Mouse (Mus musculus) limb, embryonic 14.5 days (tissue): Measurements from ENCODE around the gene Acvr2a. TPM values are rescaled to one million over a fixed set of nuclear protein-coding genes. Genes with fewer than 3 reads are reported as not detected.

Experiments used
- ATAC-seq: fragments of 200-750 bp; cut with Nextera tagmentation; 2 replicates; pipeline ENCODE4 v1.8.0; 2017; ENCODE audit warnings: low read depth, moderate number of reproducible peaks, moderate TSS enrichment; ENCODE audit not compliant: low FRiP score
- DNase-seq: peaks from one replicate; pipeline ENCODE4 v3.0.0-alpha.2; 2015; ENCODE audit warnings: low spot score
- H3K27ac ChIP-seq: fragments of 300-500 bp; sonication (generic); replicated peaks from 2 replicates; pipeline ENCODE4 v1.5.1; 2014; ENCODE audit warnings: low read depth, mild to moderate bottlenecking, low read length, moderate library complexity, mixed read lengths
- H3K27me3 ChIP-seq: fragments of 300-500 bp; sonication (generic); 2 replicates; pipeline ENCODE4 v1.6.1; 2014; ENCODE audit warnings: low read length, mixed read lengths; ENCODE audit not compliant: control insufficient read depth, insufficient read depth
- H3K36me3 ChIP-seq: fragments of 300-500 bp; sonication (generic); 2 replicates; pipeline ENCODE4 v1.6.1; 2014; ENCODE audit warnings: mild to moderate bottlenecking, low read length, moderate library complexity, mixed read lengths; ENCODE audit not compliant: control insufficient read depth, insufficient read depth
- H3K4me1 ChIP-seq: fragments of 300-500 bp; sonication (generic); 2 replicates; pipeline ENCODE4 v1.6.1; 2014; ENCODE audit warnings: antibody characterized with exemption, low read length, mixed read lengths; ENCODE audit not compliant: control insufficient read depth, insufficient read depth
- H3K4me2 ChIP-seq: fragments of 300-500 bp; sonication (generic); replicated peaks from 2 replicates; pipeline ENCODE4 v1.6.1; 2014; ENCODE audit warnings: low read depth, mild to moderate bottlenecking, low read length, moderate library complexity; ENCODE audit not compliant: severe bottlenecking
- H3K4me3 ChIP-seq: fragments of 300-500 bp; sonication (generic); replicated peaks from 2 replicates; pipeline ENCODE4 v1.5.1; 2014; ENCODE audit warnings: low read length
- H3K9ac ChIP-seq: fragments of 300-500 bp; sonication (generic); 2 replicates; pipeline ENCODE4 v1.6.1; 2014; ENCODE audit warnings: mild to moderate bottlenecking, low read depth, low read length, moderate library complexity; ENCODE audit not compliant: severe bottlenecking
- H3K9me3 ChIP-seq: fragments of 300-500 bp; sonication (generic); 2 replicates; pipeline ENCODE4 v1.6.1; 2016; ENCODE audit warnings: low read length; ENCODE audit not compliant: control insufficient read depth
- POLR2A ChIP-seq: fragments of 200-500 bp; IDR thresholded peaks from 2 replicates; pipeline ENCODE4 v1.8.0; 2012; ENCODE audit warnings: inconsistent platforms, mild to moderate bottlenecking, moderate library complexity, borderline replicate concordance; ENCODE audit not compliant: insufficient read depth, insufficient read length; ENCODE audit errors: extremely low read depth
- WGBS: fragments of 180-500 bp; shearing (Covaris S2); extraction: QIAGEN DNeasy Blood & Tissue Kit; methylation state at CpG from one replicate; pipeline ENCODE4 v1.1.7; 2014; 5-methylcytosine and 5-hydroxymethylcytosine counted together
- polyA plus RNA-seq, 2 experiments: library from polyadenylated mRNA; depleted of rRNA in 1 of 2; stranded (reverse) in 1 of 2; unstranded in 1 of 2; fragments of >200 nt; fragmentation: Nextera tagmentation in 1 of 2; extraction: Ambion mirVana in 1 of 2; gene quantifications; 2 replicates each; pipeline versions ENCODE4 v1.2.1 to v1.2.3; 2012 to 2014

The Acvr2a gene
- polyA plus RNA-seq (2012; rRNA removed) = 14.2 and 14.9 TPM in 2 replicates
- 24.4 and 32.7 TPM in 2 replicates for polyA plus RNA-seq (2014; fragmentation: Nextera tagmentation; extraction: Ambion mirVana)

GRCm38 (mm10) chr2:48813371-48814222 lies at the start of gene Acvr2a:
Gene Acvr2a (plus strand): TSS chr2:48814109.
- Histone ChIP-seq H3K9ac (peak within 1 kb of the TSS; percentile 92), H3K27ac (peak within 1 kb of the TSS; percentile 96), H3K4me3 (peak within 1 kb of the TSS; percentile 86), H3K27me3 (no peaks in the 10 kb centered on the region), H3K4me1 (peaks cover 13% of the 10 kb centered on the region), H3K36me3 (no peaks in the 10 kb centered on the region), H3K4me2 (peak within 1 kb of the TSS; percentile 69), H3K9me3 (no peaks in the 10 kb centered on the region)
- ATAC-seq (peak; percentile 91), DNase-seq (peak; percentile 83)
- TF ChIP-seq POLR2A = no peak
- under 1% methylated on average over 63 of the region's 105 CpGs for WGBS

DNA sequence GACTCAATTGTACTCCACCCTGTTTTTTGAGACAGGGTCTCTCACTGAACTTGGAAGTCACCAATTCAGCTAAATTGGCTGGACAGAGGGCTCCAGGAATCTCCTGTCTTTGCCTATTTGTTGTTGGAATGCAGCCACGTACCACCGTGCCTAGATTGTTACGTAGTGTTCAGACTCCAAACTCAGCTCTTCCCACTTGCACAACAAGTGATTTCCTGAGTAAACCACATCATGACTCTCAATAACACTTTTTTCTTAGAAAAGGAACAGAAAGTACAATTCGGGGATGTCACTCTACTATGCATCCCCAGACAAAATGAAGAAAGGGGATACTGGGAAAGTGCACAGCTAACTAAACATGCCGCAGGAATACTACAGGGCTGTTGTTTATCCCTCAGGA lies 47.4 kb upstream of the Acvr2a start:
- no peak overlapping the region for H3K4me2 ChIP-seq
- H3K4me3 ChIP-seq = no peak overlapping the region
- H3K4me1 ChIP-seq = no peaks in the 10 kb centered on the region
- no peaks in the 10 kb centered on the region for H3K9me3 ChIP-seq
- H3K27ac ChIP-seq = no peak overlapping the region
- no peak for TF ChIP-seq POLR2A
- H3K9ac ChIP-seq = no peak overlapping the region
- ATAC-seq = no peak
- DNase-seq = no peak
- no peaks in the 10 kb centered on the region for H3K27me3 ChIP-seq
- no peaks in the 10 kb centered on the region for H3K36me3 ChIP-seq
- 90% methylated on average over 5 of the region's 5 CpGs for WGBS

DNA sequence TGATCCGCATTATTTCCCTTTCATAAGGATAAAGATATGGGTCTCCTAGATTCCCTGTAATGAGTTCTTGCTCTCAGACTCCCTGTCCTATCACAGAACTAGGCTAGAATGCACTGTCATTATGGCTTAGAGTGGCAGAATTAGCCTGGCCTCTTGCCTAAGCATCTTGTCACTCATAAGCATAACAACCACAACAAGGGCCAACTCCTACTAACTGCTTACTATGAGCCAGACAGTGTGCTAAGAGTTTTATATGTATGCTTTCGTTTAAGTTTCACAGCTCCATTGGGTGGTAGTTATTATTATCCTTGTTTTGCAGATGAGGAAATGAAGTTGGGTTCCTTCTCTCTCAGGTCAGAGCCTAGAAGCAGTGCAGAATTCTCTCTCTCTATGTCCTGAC lies 46.1 kb upstream of the Acvr2a start:
- Histone ChIP-seq H3K4me1 (no peaks in the 10 kb centered on the region), H3K4me2 (no peak overlapping the region), H3K36me3 (no peaks in the 10 kb centered on the region), H3K9me3 (no peaks in the 10 kb centered on the region), H3K27me3 (no peaks in the 10 kb centered on the region), H3K9ac (no peak overlapping the region), H3K4me3 (no peak overlapping the region), H3K27ac (no peak overlapping the region)
- TF ChIP-seq POLR2A = no peak
- 84% methylated on average over 2 of the region's 2 CpGs for WGBS
- DNase-seq = no peak
- no peak for ATAC-seq

DNA sequence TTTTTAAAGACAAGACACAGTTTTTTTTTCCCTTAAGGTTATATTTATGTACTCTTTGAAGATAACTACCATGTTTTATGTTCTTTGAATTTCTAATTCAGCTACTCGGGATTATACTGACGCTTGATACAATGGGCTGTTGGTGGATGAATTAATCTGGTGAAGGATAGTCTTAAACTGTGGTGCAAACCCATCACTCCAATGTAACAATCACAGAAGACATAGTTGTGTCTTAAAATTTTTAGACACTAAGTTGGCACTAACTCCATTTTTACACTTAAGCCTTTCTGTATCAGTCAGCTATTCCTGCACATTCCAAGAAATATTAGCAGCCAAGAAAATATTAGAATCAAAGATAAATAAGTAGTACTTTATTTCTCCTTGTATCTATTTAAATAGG lies 45.7 kb upstream of the Acvr2a start:
- H3K27me3 ChIP-seq = no peaks in the 10 kb centered on the region
- ATAC-seq (no peak), DNase-seq (no peak)
- H3K4me2 ChIP-seq = no peak overlapping the region
- no peak overlapping the region for H3K4me3 ChIP-seq
- no peak overlapping the region for H3K27ac ChIP-seq
- H3K4me1 ChIP-seq = no peaks in the 10 kb centered on the region
- TF ChIP-seq POLR2A = no peak
- 89% methylated on average over 2 of the region's 2 CpGs for WGBS
- H3K9me3 ChIP-seq = no peaks in the 10 kb centered on the region
- no peaks in the 10 kb centered on the region for H3K36me3 ChIP-seq
- H3K9ac ChIP-seq = no peak overlapping the region

DNA sequence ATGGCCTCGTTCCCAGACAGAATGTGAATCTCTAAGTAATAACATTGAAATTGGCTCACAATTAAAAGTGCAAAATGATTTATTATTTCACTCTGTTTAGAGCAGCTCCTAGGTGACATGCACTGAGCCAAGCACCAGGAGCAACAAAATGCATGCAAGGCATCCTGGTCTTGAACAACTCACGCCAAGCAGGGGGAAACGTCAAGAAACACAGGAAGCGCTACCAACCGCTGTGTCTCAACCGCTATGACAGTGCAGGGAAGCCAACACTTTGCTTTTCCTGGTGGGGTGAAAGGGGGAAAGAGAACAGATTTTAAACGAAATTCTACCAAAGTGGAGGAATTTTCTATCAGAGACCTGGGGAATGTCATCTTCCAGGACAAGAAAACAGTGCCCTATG lies 43.8 kb upstream of the Acvr2a start:
- no peak for TF ChIP-seq POLR2A
- DNase-seq (no peak), ATAC-seq (no peak)
- Histone ChIP-seq H3K4me2 (no peak overlapping the region), H3K9me3 (no peaks in the 10 kb centered on the region), H3K4me3 (no peak overlapping the region), H3K9ac (no peak overlapping the region), H3K4me1 (no peaks in the 10 kb centered on the region), H3K27me3 (no peaks in the 10 kb centered on the region), H3K36me3 (no peaks in the 10 kb centered on the region), H3K27ac (no peak overlapping the region)
- WGBS = 84% methylated on average over 7 of the region's 7 CpGs
